Mouse (Mus musculus) left cerebral cortex, postnatal 14 days (tissue): ENCODE measurements around the gene Smim26. TPM values are rescaled to one million over a fixed set of nuclear protein-coding genes. Genes with fewer than 3 reads are reported as not detected.

Experiments used
- DNase-seq, 2 experiments: peaks; one replicate each; pipeline ENCODE4 v3.0.0; 2021 to 2022; ENCODE audit warnings: low spot score in 2 of 2, mixed read lengths in 1 of 2
- intact Hi-C: fragments of 180-260 bp; cut with DNase I; formaldehyde crosslinking; loops from one replicate; pipeline ENCODE4 v1.15.1; 2025
- microRNA-seq, 2 experiments: library from miRNA; unstranded; fragments of <30 nt; microRNA quantifications; one replicate each; pipeline ENCODE4 v1.2.0; 2022
- total RNA-seq, 2 experiments: library from RNA; stranded (reverse); gene quantifications; 2 replicates each; pipeline ENCODE4 v1.2.3; 2021

The Smim26 gene
- total RNA-seq, 2 experiments from 2014 or later = 36.7 to 47.3 TPM

GRCm38 (mm10) chr2:144634231-144634630, 40.4 kb downstream of the Smim26 start:
- intact Hi-C loops = no loop called here

GRCm38 (mm10) chr2:144634729-144635128, 40.9 kb downstream of the Smim26 start:
- intact Hi-C loops = loop anchor here (5.0 kb wide), 2 partner anchors 233 to 953 kb away; no protein-coding TSS in a partner anchor
- no peak for DNase-seq

More at GRCm38 (mm10) chr2:144634231-144634630, 40.4 kb downstream of the Smim26 start:
- no peak for DNase-seq

GRCm38 (mm10) chr2:144635644-144636320, 41.9 kb downstream of the Smim26 start:
- peak; percentile 80 to 81 for DNase-seq
- intact Hi-C loops = loop anchor here (2.0 to 5.0 kb wide), 3 partner anchors 232 to 952 kb away; partner anchors contain the start of gene Slc24a3

GRCm38 (mm10) chr2:144637204-144637603, 43.4 kb downstream of the Smim26 start:
- intact Hi-C loops = loop anchor here (2.0 to 5.0 kb wide), 3 partner anchors 230 to 950 kb away; partner anchors contain the start of gene Slc24a3
- DNase-seq = no peak

- no peak for DNase-seq
- intact Hi-C loops = loop anchor here (2.0 to 5.0 kb wide), 3 partner anchors 229 to 949 kb away; partner anchors contain the start of gene Slc24a3
These were observed 44.0 kb downstream of the Smim26 start for GRCm38 (mm10) chr2:144637671-144638395.

GRCm38 (mm10) chr2:144638719-144639118, 44.9 kb downstream of the Smim26 start:
- no peak for DNase-seq
- intact Hi-C loops = loop anchor here (5.0 kb wide), 2 partner anchors 229 to 949 kb away; no protein-coding TSS in a partner anchor

GRCm38 (mm10) chr2:144640101-144640500, 46.2 kb downstream of the Smim26 start:
- intact Hi-C loops = loop anchor here (10.0 kb wide), 1 partner anchor 305 kb away; no protein-coding TSS in a partner anchor
- no peak for DNase-seq

GRCm38 (mm10) chr2:144641991-144642390, 48.1 kb downstream of the Smim26 start:
- intact Hi-C loops = loop anchor here (10.0 kb wide), 1 partner anchor 303 kb away; no protein-coding TSS in a partner anchor
- no peak for DNase-seq

Small RNAs within 50 kb of the gene (microRNA-seq; reads per million reads assigned to microRNA genes)
- gene Gm24823 = 0 reads per million in 2 experiments

Other genes starting within 250 kb of the Smim26 start
- 10 to 100 TPM; 32.0 to 33.7 TPM for gene Kat14, start 225.1 kb upstream of the Smim26 start, total RNA-seq
- 1 to 10 TPM; 4.7 to 9.4 TPM for gene Pet117, start 225.1 kb upstream of the Smim26 start, total RNA-seq
- gene Dzank1, start 66.6 kb upstream of the Smim26 start, total RNA-seq = 100 to 1,000 TPM; 121 to 134 TPM
- gene Polr3f, start 66.3 kb upstream of the Smim26 start, total RNA-seq = 10 to 100 TPM; 22.5 to 22.9 TPM
- 10 to 100 TPM; 25.3 to 25.5 TPM for gene Rbbp9, start 43.2 kb upstream of the Smim26 start, total RNA-seq
- gene Sec23b, start 37.8 kb upstream of the Smim26 start, total RNA-seq = 10 to 100 TPM; 45.0 to 48.3 TPM
- gene Dtd1, start 5.8 kb downstream of the Smim26 start, total RNA-seq = 10 to 100 TPM; 54.1 to 58.4 TPM
- gene Scp2d1, start 229.6 kb downstream of the Smim26 start, total RNA-seq = not detected